ENCODE assay signal across 11 mouse cellular contexts in genomic region chr5:147918044-147918846, GRCm38 (mm10). TPM values are rescaled to one million over a fixed set of nuclear protein-coding genes. Genes with fewer than 3 reads are reported as not detected.
DNase-seq lines count a peak whose midpoint lies in the region; ATAC-seq and TF ChIP-seq lines count a peak whose summit lies in the region.
"Had no signal": no experiment of that assay in that cellular context is flagged by ENCODE, and none has a peak within 500 bp of the region (broad histone marks: within the 10 kb centered on the region; RNA-seq: fewer than 3 reads in every experiment).

No protein-coding gene starts in this region.

- H3K27ac ChIP-seq in kidney, adult 2 months (ENCODE audit: insufficient read depth, low read depth, low read length) = peak overlapping the region; percentile 93
- no peak overlapping the region for H3K27ac ChIP-seq in liver, postnatal 0 days (ENCODE audit: low read depth)
- H3K27ac ChIP-seq in limb, embryonic 10.5 days = no peak overlapping the region

- WGBS in kidney, adult 2 months = 59% methylated on average over 17 of the region's 17 CpGs
- 26% methylated on average over 17 of the region's 17 CpGs for WGBS in liver, postnatal 0 days (ENCODE audit: insufficient replicate concordance)
- 76% methylated on average over 17 of the region's 17 CpGs for WGBS in limb, embryonic 10.5 days

- H3K9me3 ChIP-seq in liver, postnatal 0 days (ENCODE audit: low read length) = no peaks in the 10 kb centered on the region
- no peaks in the 10 kb centered on the region for H3K9me3 ChIP-seq in limb, embryonic 10.5 days (replicated peaks)

- no peaks in the 10 kb centered on the region for H3K36me3 ChIP-seq in kidney, adult 2 months (ENCODE audit: control insufficient read depth, insufficient read depth, low read length)
- H3K36me3 ChIP-seq in liver, postnatal 0 days (replicated peaks; ENCODE audit: insufficient read depth, low read length) = no peaks in the 10 kb centered on the region
- H3K36me3 ChIP-seq in limb, embryonic 10.5 days = no peaks in the 10 kb centered on the region

- no peak for TF ChIP-seq CTCF in kidney, adult 2 months (conservative IDR thresholded peaks at IDR 0.05; ENCODE audit: insufficient read depth, insufficient read length, low read depth, low read length)
- TF ChIP-seq CTCF in liver, postnatal 0 days (IDR thresholded peaks at IDR 0.05; ENCODE audit: low read depth) = no peak

- DNase-seq in MEL-GATA-1-ER (ENCODE audit: extremely low read depth, low read depth) = peak; percentile 74
- DNase-seq in brain, adult 2 months (ENCODE audit: low read depth, low spot score) = peak; percentile 59
- peak; percentile 86 for DNase-seq in kidney, adult 2 months
- DNase-seq in liver, postnatal 0 days = no peak
- no peak for DNase-seq in limb, embryonic 10.5 days (ENCODE audit: low spot score)
- no peak for DNase-seq in thymus, adult 18-20 months
- no peak for DNase-seq in left cerebral cortex, adult 8-10 months (ENCODE audit: low spot score in 2 of 2)
- DNase-seq in ovary, postnatal 36 days (ENCODE audit: low spot score) = no peak
- DNase-seq: cerebellum, postnatal 14 days; thymus, postnatal 36 days had no signal

- TF ChIP-seq EP300 in liver, postnatal 0 days (IDR thresholded peaks at IDR 0.05; ENCODE audit: low read depth) = peak; percentile 79

- H3K4me1 ChIP-seq in kidney, adult 2 months (ENCODE audit: control insufficient read depth, insufficient read depth, low read length) = peaks cover 6% of the 10 kb centered on the region
- H3K4me1 ChIP-seq in liver, postnatal 0 days (ENCODE audit: insufficient read depth) = no peaks in the 10 kb centered on the region
- peaks cover 11% of the 10 kb centered on the region for H3K4me1 ChIP-seq in limb, embryonic 10.5 days

- H3K27me3 ChIP-seq in kidney, adult 2 months (replicated peaks; ENCODE audit: control insufficient read depth, insufficient read depth, low read length) = no peaks in the 10 kb centered on the region
- H3K27me3 ChIP-seq in liver, postnatal 0 days (ENCODE audit: insufficient read depth, low read length) = no peaks in the 10 kb centered on the region
- no peaks in the 10 kb centered on the region for H3K27me3 ChIP-seq in limb, embryonic 10.5 days (ENCODE audit: low read depth, poor library complexity, severe bottlenecking)

- peak overlapping the region; percentile 24; the same call in 1 of the 2 replicates for H3K4me2 ChIP-seq in liver, postnatal 0 days (ENCODE audit: low read depth, low read length)
- H3K4me2 ChIP-seq: midbrain, embryonic 11.5 days had no signal

- peak; percentile 77 for ATAC-seq in liver, postnatal 0 days

- no peak overlapping the region for H3K9ac ChIP-seq in liver, postnatal 0 days (replicated peaks)

- H3K4me3 ChIP-seq in kidney, adult 2 months (ENCODE audit: insufficient read depth, low read depth, low read length) = no peak overlapping the region
- H3K4me3 ChIP-seq in liver, postnatal 0 days (ENCODE audit: low read depth, low read length) = no peak overlapping the region
- no peak overlapping the region for H3K4me3 ChIP-seq in limb, embryonic 10.5 days

- no peak for TF ChIP-seq POLR2A in kidney, adult 2 months (IDR thresholded peaks at IDR 0.05; ENCODE audit: low read depth, low read length)

RNA-seq across cellular contexts. Expression of gene Slc46a3, which starts 23.6 kb away (rescaled TPM):
- 36.9 and 48.5 TPM in 2 replicates for polyA plus RNA-seq in kidney, adult 2 months (2012; rRNA removed)
- polyA plus RNA-seq in liver, postnatal 0 days (2015; fragmentation: Nextera tagmentation; extraction: Ambion mirVana) = 8.9 and 11.6 TPM in 2 replicates
- 1.3 and 2.4 TPM in 2 replicates for polyA plus RNA-seq in limb, embryonic 10.5 days (2016; fragmentation: Nextera tagmentation; extraction: Ambion mirVana)
- total RNA-seq in left cerebral cortex, adult 8-10 months (2022) = 10 to 100 TPM in 1 of 4 experiments, 1 to 10 TPM in 3; 8.6 to 11.2 (median 9.2) TPM

RNA-seq across cellular contexts. Expression of gene Mtus2, which starts 38.9 kb away (rescaled TPM):
- polyA plus RNA-seq in kidney, adult 2 months (2012; rRNA removed) = 0.80 and 0.98 TPM in 2 replicates
- polyA plus RNA-seq in liver, postnatal 0 days (2015; fragmentation: Nextera tagmentation; extraction: Ambion mirVana) = 1.2 and 1.6 TPM in 2 replicates
- polyA plus RNA-seq in limb, embryonic 10.5 days (2016; fragmentation: Nextera tagmentation; extraction: Ambion mirVana) = 3.0 and 3.4 TPM in 2 replicates
- 10 to 100 TPM; 36.6 to 43.1 (median 39.3) TPM for total RNA-seq in left cerebral cortex, adult 8-10 months (2022)

RNA-seq across cellular contexts. Expression of gene Pomp, which starts 58.0 kb away (rescaled TPM):
- polyA plus RNA-seq in kidney, adult 2 months (2012; rRNA removed) = 74.6 and 109 TPM in 2 replicates
- 210 and 215 TPM in 2 replicates for polyA plus RNA-seq in liver, postnatal 0 days (2015; fragmentation: Nextera tagmentation; extraction: Ambion mirVana)
- polyA plus RNA-seq in limb, embryonic 10.5 days (2016; fragmentation: Nextera tagmentation; extraction: Ambion mirVana) = 467 and 519 TPM in 2 replicates
- 100 to 1,000 TPM; 141 to 181 (median 153) TPM for total RNA-seq in left cerebral cortex, adult 8-10 months (2022)

Comparison
In these comparisons a context has a peak if more than half of its experiments do, and no peak if none do; other contexts are left out.
1. DNase-seq: peak in MEL-GATA-1-ER (single experiment), brain, adult 2 months (single experiment) and kidney, adult 2 months (single experiment); none in liver, postnatal 0 days (single experiment), limb, embryonic 10.5 days (single experiment), thymus, adult 18-20 months (0 of 2), left cerebral cortex, adult 8-10 months (0 of 2) and ovary, postnatal 36 days (single experiment).